Mouse (Mus musculus) urinary bladder, postnatal 4 days (tissue): ENCODE results near the gene Nufip1.

ENCODE experiments used
- DNase-seq, 2 experiments: peaks; one replicate each; pipeline ENCODE4 v3.0.0; 2021 to 2022; ENCODE audit warnings: low spot score in 2 of 2

The Nufip1 gene

GRCm38 (mm10) chr14:76110396-76111221 is at the start of gene Nufip1, which contains the start of gene Gpalpp1:
Gene Nufip1 (plus strand): TSS chr14:76110891.
Gene Gpalpp1 (minus strand): TSS chr14:76110760.
- DNase-seq: peak; percentile 83

GRCm38 (mm10) chr14:76067237-76067636 is 43.5 kb upstream of the Nufip1 start:
- DNase-seq: no peak

GRCm38 (mm10) chr14:76068296-76068695 is 42.4 kb upstream of the Nufip1 start:
- no peak for DNase-seq

GRCm38 (mm10) chr14:76069296-76069695 is 41.4 kb upstream of the Nufip1 start:
- no peak for DNase-seq

GRCm38 (mm10) chr14:76072626-76073025 is 38.1 kb upstream of the Nufip1 start:
- no peak for DNase-seq

GRCm38 (mm10) chr14:76074206-76074605 is 36.5 kb upstream of the Nufip1 start:
- no peak for DNase-seq

- no peak for DNase-seq
Measured at GRCm38 (mm10) chr14:76075721-76076120, 35.0 kb upstream of the Nufip1 start.

- no peak for DNase-seq
Measured at GRCm38 (mm10) chr14:76076602-76077001, 34.1 kb upstream of the Nufip1 start.

GRCm38 (mm10) chr14:76077088-76077491 is 33.6 kb upstream of the Nufip1 start:
- no peak for DNase-seq

- no peak for DNase-seq
Measured at GRCm38 (mm10) chr14:76081451-76081850, 29.2 kb upstream of the Nufip1 start.

- no peak for DNase-seq
Measured at GRCm38 (mm10) chr14:76082086-76082636, 28.5 kb upstream of the Nufip1 start.

- no peak for DNase-seq
Measured at GRCm38 (mm10) chr14:76084188-76084587, 26.5 kb upstream of the Nufip1 start.

- DNase-seq: no peak
Measured at GRCm38 (mm10) chr14:76097244-76097643, 13.4 kb upstream of the Nufip1 start.

GRCm38 (mm10) chr14:76097815-76098214 is 12.9 kb upstream of the Nufip1 start:
- DNase-seq: no peak

- no peak for DNase-seq
Measured at GRCm38 (mm10) chr14:76099543-76099942, 11.1 kb upstream of the Nufip1 start.

GRCm38 (mm10) chr14:76115744-76116143 is 5.1 kb downstream of the Nufip1 start:
- no peak for DNase-seq

GRCm38 (mm10) chr14:76118963-76119362 is 8.3 kb downstream of the Nufip1 start:
- DNase-seq: no peak

- DNase-seq: no peak
Measured at GRCm38 (mm10) chr14:76120472-76120871, 9.8 kb downstream of the Nufip1 start.

GRCm38 (mm10) chr14:76121901-76122662 is 11.4 kb downstream of the Nufip1 start:
- peak in 1 of 2 experiments; percentile 20 for DNase-seq

GRCm38 (mm10) chr14:76122663-76123058 is 12.0 kb downstream of the Nufip1 start:
- no peak for DNase-seq

GRCm38 (mm10) chr14:76127311-76127710 is 16.6 kb downstream of the Nufip1 start:
- DNase-seq: no peak

GRCm38 (mm10) chr14:76128174-76128573 is 17.5 kb downstream of the Nufip1 start:
- DNase-seq: no peak
